Mouse (Mus musculus) urinary bladder, postnatal 14 days (tissue): ENCODE results near the gene Atxn10.
A peak's percentile ranks its signal among the peaks of the same experiment; 100 is the strongest.

Experiments used
- DNase-seq: peaks from one replicate; pipeline ENCODE4 v3.0.0; 2021; ENCODE audit warnings: low spot score

Gene Atxn10

DNA sequence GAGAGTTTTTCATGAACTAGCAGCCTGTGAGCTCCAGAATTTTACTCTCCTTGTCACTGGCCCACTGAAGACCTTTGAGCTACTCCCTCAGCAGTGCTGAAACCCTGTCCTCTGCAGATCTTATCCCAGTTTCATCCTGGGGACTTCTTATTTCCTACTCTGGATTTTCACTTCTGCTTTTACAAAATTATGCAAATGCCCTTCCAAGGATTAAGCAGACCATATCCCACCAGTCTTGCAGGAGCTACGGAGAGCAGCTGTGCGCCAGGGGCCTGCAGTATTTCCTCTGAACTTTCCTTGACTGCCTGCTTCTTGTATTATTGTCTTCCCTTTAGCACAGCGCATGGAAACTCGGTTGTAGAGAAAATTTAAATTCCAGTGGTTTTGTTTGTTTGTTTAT, 68.7 kb downstream of the Atxn10 start:
- DNase-seq = no peak

DNA sequence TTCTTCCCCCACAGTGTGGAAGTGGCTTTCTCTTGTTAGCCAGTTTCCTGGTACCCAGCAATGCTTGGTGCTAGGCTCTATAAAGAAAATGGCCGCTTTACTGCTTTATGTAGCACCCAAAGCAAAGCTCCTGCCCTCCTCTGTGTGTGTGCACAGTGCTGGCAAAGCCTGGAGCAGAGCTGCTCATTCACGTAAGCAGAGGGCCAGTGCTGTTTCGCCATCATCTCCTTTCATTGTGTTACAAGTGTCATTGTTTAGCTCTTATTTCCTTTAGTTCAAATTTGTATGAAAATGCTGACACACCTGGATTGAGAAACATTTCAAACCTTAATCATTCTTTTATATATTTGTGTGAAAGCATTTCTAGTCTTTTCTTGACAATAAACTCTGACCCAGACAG, 69.5 kb downstream of the Atxn10 start:
- no peak for DNase-seq

DNA sequence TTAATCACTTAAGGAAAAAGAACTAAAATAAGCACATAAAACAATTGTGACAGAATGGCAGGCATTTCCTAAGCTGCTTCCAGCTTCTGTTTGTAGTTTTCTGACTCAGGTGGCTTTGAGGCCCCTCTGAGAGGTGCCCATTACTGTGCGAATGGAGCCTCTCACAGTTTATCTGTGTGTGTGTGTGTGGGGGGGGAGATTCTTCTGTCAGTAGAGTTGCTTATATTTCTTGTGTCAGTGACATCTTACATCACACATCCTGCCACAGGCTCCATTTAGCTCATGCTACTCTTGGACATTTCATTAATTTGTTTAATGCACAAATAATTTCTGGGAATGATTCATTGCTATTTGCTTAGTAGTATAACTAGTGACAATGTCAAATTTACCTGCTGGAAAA, 70.8 kb downstream of the Atxn10 start:
- no peak for DNase-seq

DNA sequence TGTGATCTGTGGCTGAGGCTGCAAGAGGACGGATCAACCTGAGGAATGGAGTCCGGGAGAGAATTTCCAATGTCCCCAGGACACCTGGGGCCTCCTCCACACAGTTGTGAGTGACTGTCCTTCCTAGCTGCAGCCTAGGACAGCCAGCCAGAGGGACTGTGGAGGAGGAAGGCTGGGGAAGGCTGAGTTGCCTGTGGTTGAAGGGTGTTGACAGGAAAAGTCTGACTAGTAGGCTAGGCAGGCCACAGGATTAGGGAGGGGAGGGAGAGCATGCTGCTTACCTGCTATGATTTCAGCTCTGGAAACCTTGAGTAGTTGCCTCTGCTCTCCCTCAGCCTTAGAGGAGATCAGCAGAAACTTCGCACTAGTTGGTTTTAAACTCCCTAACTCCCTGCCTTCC, 71.3 kb downstream of the Atxn10 start:
- no peak for DNase-seq

DNA sequence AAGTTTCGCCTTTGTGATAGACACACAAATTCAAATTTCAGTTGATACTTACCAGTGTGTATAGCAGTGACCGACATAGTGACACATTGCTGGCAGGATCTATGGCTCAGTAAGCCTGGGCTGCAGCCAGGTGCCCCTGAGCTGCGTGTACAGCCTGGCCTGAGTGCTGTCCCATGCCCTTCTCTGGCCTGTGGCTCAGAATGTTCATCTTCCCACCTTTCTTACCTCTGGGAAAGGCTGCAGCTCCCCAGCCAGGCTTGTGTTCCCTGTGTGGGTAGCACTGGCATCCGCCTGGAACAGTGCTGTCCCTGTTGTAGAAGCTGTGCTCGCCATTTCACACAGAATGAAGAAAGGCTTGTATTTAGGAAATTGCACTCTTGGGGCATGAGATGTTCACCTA, 72.7 kb downstream of the Atxn10 start:
- DNase-seq = no peak

DNA sequence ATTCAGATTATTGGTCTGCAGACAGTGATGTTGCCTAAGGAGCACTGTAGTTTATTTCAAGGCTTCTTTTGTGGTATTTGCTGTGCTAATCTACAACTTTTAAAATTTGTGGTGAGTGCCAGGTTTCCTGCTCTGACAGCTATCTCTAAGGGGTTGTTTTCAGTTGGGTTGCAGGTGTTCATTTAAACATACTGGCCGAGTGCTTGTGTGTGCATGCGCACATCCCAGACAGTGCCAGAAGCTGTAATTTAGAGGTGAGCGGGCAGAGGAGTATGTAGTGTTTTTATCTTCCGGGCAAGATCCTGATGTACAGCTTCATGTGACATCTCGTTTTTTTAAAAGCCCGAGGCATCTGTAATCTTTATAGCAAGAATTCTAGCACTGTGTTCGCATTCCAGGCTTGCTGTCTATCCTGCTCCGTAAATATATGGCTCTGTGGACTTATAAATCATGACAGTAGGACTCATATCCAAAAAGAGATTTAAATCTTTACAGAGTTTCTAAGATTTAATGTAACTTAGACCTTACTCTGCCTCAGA, 73.3 kb downstream of the Atxn10 start:
- no peak for DNase-seq

DNA sequence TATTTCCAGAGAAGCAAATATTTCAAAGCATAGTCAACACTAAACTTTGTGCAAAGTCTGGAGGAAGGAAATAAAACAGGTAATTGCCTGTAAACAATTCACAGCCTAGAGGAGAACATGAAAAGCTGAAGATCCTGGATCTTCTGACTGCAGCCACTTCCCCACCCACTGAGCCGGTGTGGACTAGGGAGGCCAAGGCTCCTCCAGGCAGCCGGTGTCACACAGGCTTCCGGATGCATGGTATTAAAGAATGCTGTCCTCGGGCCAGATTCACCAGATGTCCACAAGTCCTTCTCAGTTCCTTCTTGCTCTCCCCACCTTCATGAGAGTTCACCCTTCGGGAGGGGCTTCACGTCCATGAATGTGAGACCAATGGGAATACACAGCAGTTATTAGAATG, 73.8 kb downstream of the Atxn10 start:
- DNase-seq = no peak

DNA sequence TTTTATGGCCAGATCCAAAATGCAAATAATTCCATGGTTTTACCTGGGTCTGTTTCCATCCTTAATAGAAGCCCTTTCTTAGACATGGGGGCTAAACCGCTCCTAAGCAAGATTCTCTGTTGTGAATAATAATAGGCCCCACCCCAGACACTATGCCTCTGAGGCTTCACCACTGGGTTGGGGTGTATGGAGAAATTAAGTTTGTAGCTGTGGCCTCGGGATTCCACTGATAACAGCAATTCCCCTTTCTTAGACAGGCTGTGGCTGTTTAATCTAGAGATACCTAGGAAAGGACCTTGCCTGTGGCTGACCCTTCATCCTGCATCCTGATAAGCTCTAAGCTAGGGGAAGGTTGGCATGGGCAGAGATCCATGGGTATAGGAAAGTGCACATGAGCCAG, 78.6 kb downstream of the Atxn10 start:
- DNase-seq = no peak

DNA sequence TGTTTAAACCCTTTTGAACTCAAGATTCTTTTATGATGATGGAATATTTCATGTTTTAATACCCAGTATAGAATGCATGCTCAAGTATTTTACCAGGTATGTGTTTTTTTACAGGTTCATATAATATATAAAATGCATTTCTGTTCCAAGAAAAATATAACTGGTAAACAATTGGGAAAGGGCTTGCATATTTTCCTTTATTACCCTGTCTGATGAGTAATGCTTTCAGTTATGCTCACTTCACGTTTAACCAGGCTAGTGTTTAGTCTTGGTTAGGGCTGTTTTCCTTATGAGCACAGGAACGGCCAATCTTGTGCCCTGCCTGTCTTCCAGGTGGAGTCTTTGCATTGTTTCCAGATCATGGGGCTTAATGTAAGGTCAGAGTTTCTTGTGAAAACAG, 84.6 kb downstream of the Atxn10 start:
- DNase-seq = no peak

DNA sequence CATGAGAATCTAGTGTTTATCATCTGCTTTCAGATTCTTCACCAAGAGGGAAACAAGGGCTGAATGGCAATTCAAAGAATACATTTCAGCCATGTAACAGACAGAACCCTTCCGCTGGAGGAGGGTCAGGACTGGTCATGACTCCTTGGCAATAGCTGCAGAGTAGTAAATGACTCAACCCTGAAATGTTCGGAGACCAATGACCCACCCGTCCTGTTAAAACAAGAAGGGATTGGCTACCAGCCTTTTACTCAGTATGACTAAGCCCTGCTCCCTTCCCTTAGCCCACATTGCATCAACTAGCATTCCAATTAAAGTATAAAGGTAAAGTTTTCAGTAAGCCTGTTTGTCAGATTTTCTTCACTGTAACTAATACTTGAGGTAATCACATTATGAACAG, 88.2 kb downstream of the Atxn10 start:
- DNase-seq = peak; percentile 59

DNA sequence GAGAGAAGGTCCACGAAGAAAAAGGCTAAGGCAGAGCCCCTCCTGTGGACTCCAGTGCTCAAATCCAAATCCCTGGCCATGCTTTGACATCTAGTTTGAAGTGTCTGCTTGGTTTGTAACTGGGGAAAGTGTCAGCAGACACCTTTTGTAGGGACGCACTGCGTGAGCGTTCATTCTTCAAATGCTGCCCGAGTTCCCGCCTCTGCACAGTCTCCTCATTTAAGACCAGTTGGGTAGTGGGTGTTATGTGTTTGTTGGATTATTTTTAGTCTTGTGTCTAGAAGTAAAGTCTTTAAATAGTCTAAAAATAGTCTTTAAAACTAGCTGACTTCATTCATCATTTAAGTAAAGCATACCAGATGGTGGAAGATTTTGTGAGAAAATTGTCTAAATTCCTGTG, 92.1 kb downstream of the Atxn10 start:
- no peak for DNase-seq

DNA sequence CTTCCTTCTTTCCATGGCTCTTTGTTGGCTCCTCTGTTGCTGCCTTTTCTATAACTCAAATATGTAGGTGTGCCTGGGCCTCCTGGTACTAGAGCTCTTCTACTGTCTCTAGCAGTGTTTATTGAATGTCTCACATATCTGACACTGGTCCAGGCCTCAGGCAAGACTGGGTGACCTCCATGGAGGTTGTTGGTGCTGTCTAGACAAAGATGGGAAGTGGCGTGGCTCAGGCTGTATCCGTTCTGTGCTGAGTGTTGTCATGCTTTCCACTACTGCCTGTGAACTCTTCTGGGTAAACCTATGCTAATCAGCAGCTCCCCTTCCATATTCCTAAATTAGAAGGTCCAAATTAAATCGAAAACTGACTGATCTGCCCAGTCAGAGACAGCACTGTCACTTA, 106.5 kb downstream of the Atxn10 start:
- DNase-seq = no peak

DNA sequence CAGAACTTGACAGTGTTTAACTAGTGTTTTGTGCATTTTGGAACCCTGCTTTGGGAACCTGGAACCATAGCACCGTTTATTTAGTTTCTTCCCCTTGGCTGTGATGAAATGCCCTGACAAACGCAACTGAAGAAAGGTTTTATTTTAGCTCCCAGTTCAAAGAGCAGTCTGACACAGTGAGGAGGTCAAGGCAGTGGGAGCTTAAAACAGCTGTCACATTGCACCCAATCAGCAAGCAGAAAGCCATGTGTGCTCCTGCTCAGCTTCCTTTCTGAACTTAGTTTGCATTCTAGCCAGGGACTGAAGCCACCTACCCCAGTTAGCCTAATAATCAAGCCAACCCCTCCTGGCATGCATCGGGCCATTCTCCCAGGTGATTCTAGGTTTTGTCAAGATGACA, 110.6 kb downstream of the Atxn10 start:
- DNase-seq = no peak

DNA sequence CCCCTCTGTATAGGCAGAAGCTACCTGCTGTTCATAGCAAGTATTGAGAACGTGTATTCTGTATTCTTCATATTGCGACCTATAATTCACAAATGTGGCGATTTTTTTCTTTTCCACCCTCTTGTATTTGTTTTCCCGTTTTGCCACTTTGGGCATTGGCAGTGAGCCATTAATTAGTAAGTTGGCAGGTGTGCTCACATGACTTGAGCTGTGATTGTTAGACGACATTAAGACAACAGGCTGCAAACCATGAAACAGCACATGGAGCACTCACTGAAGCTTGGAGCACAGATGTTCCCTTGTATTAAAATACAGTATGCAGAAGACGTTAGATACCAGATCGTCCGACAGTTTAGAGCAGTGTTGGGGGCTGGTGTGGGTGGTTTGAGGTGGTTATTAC, 120.8 kb downstream of the Atxn10 start:
- no peak for DNase-seq

DNA sequence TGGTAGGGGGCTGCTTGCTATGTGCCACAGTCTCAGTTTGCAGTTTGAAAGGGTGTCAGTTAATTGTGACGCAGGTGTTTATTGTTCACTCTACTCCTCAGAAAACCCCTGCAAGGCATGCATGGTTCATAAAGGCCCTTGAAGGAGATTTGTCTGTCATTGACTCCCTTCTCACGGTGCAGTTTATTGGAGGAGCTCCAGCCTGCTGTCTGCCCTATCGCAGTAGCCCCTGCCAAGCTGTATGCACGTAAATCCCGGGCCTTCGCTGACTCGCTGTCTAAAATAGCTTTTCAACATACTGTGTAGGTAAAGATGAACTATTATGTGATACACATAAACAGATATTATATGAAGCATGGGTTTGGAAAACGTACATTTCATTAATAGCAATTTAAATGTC, 121.8 kb downstream of the Atxn10 start:
- no peak for DNase-seq

DNA sequence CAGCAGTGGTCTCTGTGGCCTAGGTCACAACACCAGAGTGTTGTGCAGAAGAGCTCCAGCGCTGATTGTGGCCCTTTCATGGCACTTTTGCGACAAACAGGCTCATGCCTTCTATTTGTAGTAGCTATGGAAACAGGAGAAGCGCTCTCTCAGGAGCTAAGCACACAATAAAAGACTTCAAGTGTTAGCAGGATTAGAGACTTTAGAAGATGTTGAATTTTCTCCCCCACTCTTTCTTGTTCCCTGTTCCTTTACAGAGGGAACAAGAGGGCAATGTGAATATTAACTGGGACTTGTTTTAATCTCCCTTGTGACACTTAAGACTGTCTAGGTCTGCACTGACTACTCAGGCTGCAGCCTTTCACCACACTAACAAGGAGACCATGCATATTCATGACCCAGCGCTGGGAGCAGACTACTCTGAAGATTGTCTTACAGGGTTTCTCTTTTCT, 122.6 kb downstream of the Atxn10 start:
- DNase-seq = no peak

DNA sequence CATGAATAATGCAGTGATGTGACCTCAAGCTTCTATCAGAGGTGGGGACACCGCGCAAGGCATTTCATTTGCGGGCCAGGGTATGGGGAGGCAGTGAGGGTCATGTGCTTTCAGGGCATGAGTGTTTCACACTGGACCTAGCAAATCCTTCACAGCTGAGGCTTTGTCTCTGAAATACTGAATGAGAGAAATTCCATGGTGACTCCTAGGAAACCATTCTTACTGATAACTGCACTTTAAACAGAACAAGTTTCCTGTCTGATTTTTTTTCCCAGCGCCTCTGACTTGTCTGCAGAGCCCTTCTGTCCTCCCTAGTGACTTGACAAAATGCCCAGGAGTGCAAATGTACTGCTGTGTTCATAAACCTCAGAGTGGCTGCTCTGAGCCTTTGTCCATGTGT, 125.5 kb downstream of the Atxn10 start:
- no peak for DNase-seq

DNA sequence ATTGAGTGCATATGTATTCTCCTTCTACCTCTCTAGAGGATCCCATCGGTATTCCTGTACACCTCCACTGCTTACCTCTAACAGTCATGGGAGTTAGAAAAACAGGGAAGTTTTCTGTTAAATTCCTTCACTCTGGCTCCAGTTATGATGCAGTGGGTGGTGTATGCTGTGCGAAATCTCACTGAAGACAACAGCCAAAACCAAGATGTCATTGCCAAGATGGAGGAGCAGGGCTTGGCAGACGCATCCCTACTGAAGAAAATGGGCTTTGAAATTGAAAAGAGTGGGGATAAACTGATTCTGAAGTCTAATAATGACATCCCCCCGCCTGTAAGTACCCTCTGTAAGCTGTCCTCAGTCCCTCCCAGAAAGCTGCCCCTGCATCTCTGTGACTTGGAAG, 126.1 kb downstream of the Atxn10 start:
- DNase-seq = no peak

DNA sequence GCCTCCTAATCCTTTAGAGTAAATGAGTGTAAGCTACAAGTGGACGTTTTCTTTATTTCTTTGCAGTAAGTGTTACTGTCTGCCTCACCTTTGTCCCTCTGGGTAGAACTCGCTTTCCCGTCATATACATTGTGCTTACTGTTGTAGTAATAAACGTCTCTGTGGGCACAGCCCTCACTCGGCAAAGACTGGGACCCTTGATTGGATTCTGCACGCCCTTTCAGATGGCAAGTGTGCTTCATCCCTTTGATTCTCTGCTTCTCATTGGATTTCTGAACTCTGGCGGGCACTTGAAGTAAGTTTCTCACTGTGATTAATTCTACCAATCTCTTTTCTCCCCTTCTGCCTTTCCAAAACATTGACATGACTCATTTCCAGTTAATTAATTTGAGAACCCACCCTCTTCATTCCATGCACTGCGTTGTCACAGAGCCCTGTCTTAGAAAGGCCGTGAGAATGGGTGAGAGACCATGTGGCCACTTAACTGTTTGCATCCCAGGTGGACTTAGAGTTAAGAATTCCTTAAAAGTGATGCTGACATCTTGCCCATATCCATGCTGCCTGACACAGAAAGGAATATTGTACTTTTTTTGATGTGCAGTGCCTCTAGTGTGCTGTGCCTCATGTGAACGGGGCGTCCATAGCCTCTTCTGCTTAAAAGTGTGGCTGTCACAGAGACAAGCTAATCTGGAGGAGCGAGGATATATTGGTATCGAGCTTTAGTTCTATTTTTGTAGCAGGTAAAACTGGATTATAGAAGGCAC, 127.2 kb downstream of the Atxn10 start:
- no peak for DNase-seq

DNA sequence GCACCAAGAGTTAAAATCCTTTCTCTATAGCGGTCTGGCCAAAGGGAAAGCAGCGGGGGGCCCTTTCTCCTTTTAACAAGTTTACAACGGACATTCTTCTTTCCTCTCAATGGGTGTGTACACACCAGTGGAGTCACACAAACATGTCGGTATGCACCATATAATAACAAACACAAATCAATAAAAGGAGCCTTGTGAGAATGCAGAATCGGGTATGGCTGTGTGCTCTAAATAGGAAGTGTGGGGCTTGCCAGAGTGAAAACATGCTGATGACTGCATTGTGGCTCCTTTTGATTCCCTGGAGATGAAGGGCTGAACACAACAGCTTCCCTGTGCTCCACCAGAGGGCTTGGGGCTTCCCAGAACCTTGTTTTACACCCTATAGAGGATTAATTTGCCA, 128.1 kb downstream of the Atxn10 start:
- no peak for DNase-seq

DNA sequence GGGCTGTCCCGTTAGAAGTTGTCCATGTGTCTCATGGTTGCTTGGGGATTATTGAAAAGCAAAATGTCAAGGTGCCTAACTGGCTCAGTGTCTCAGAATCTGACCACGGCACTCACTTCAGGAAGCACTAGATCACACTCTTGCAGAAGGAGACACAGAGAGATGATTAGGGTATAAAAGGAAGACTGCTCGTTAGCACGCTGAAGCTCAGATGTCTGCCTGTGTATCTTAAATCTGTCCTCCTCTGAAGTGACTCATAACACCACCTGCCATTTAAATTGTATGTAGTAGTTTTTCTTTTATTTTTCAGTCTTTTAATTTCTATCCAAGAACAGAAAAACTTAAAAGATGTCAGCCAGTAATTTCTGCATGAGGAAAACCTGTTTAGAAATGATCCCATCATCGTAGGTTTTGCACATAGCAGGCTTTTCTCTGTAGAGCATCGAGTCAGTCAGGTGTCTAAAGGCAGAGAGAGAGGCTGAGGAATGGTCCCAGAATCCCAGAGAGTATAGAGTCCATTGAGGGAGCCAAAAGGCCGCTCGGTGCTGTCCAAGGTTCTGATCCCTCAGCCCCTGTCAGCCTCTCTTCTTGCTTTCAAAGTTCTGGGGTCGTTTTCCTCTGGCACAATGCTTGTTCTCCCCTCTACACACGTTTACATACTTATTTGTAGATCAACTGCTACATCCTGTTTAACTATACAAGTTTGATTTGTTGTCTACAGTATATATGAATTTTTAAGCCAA, 128.9 kb downstream of the Atxn10 start:
- no peak for DNase-seq

DNA sequence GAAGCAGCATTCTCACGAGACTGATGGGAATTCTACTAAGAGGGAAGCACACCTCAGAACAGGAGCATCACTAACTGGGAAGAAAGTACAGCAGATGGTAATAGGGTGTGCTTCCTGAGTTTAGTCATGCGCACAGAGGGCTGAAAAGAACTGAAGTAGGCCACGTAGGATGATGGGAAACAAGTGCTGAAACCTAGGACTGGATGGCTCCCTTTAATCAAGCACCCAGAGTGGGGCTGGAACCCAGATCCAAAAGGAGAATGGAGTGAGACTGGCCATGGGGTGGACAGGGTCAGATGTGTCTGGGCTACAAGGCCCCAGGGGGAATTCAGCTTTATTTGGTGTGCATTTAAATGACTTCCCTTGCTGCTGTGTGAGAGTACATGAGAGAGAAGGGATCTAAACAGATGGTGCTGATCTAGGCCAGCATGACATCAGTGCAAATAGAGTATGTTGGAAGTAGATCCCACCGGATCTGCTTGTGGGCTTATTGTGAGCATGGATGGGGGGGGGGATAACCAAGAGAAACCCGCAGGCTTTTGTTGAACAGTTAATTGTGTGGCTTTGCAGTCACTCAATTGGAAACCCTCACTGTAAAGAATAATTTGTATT, 130.5 kb downstream of the Atxn10 start:
- no peak for DNase-seq

DNA sequence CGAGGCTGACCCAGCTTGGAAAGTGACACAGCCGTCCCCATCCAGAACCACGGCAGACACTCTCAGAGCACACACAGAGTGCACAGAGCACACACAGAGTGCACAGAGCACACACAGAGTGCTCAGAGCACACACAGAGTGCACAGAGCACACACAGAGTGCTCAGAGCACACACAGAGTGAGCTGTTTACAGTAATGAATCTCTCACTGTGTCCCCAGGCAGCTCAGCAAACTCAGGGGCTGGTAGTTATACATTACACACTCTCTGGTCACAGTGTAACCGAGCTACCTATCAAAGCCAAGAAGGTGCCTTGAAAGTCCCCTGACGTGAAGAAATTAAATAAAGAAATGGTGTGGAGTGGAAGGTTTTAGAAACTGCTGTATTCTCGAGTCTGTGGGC, 133.4 kb downstream of the Atxn10 start:
- DNase-seq = no peak
